Mouse (Mus musculus) brain, adult 2 months (tissue): ENCODE measurements around the gene Ung.

ENCODE experiments used
- DNase-seq: peaks from one replicate; pipeline ENCODE4 v3.0.0; 2011; ENCODE audit warnings: low read depth, low spot score

Ung gene

DNA sequence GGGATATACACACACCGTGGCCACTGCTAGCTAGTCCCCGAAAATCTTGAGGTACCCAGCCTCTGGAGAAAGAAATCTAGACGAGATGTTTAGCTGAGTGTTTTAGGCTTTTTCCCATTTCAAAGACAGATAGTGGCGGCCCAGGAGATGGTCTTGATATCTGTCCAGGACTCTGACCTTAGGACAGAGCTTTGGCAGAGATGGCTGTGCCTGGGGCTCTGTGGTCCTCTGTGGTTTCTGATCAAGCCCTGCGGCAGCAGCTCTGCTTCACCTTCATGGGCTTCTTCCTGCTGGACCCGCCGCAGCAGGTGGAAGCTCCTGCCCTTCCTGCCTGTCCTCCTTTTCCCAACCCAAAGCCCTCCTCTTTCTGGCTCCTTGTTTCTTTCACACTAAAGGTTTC lies 40.2 kb downstream of the Ung start:
- no peak for DNase-seq

DNA sequence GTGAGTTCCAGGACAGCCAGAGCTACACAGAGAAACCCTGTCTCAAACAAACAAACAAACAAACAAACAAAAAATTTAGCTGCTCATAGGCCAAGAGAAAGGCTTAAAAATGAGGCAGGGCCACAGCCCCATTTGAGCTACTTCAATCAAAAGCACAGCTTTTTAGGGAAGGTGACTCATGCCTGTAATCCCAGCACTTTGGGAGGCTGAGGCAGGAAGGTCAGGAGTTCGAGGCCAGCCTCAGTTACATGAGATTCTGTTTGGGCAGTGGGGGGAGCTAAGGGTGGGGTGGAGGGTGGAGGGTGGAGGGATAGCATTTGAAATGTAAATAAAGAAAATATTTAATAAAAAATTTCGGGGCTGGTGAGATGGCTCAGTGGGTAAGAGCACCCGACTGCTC lies 42.8 kb downstream of the Ung start:
- peak; percentile 27 for DNase-seq

DNA sequence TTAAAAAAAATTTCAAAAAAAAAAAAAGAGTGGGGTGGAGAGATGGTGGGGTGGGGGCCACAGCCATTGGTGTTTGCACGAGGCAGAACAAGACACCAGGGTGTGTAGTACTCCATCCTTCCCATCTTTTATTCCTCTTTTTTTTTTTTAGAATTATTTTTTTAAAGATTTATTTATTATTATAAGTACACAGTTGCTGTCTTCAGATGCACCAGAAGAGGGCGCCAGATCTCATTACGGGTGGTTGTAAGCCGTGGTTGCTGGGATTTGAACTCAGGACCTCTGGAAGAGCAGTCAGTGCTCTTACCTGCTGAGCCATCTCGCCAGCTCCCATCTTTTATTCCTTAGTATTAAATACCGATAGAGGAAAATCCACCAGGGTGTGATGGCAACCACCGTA lies 43.3 kb downstream of the Ung start:
- no peak for DNase-seq

DNA sequence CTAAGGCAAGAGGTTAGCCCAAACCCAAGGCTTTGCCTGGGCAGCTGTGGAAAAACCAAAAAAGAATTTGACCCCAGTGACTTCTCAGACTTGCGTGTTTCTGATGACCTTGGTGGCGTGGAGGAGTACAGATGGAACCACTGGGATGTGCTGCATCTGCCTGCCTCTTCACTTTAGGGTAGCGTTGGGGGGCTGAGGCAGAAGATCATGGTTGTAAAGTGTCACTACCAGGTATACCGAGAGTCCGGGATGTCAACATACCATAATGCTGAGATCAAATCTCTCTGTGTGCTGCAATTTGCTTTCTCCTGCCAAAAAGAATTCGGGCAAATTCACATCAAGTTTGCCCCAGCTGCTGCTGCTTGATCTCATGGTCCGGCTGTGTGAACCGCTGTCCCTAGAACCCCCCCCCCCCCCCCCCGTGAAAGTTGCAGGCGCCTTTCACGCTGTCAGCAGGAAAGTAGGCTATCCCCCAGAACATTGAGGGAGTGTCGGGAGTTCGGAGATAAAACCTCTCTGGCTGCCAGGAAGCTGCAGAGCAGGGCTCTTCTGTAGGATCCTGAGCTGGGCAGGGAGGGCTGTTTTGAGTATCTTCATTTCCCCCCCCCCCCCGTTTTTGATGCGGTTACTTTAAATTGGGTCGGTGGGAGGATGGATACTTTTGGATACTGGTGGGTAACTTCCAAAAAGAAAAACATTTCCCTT lies 43.8 kb downstream of the Ung start:
- DNase-seq = no peak

DNA sequence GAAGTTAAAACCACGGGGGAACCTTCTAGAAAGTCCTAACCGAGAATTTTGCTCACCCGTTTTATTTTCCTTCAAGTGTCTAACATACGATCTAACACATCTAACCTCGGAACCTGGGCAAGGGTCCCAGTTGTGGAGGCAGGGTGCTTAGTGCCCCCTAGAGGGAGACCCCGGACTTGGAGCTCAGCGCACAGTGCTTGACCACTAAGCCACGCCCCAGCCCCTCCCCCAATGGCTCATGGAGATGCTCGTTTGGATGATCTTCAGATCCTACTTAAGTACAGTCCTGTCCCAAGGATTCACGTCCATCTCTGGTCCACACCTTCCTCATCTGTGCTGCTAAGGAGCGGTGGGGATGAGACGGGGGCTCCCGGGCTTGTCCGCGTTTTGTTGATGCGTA lies 44.5 kb downstream of the Ung start:
- DNase-seq = peak; percentile 16

DNA sequence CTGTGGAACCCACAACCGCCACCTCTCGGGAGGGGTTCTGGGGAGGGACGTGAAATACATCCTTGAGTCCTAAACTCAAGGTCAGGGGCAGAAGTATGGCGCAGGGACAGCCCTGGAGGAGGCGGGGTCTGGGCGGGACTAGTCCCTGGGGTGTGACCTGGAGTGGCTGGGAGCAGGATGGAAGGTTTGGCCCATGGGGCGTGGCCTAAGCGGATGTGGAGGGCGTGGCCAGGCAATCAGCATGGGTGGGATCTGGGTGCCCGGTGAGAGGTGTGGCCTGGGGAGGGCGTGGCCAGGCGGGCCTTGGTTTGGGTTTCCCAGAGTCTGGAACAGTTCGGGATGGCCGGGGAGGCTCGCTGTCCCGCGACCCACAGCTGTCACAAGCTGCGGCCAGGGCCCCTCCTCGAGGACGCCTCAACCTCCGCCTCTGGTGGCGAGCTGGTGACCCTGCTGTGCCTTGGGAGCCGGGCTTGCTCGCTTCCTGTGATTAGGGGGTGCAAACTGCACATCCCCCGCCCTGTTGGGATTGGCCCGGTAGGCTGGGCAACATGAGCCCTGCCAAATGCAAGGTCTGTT lies 45.5 kb downstream of the Ung start:
- peak; percentile 64 for DNase-seq

DNA sequence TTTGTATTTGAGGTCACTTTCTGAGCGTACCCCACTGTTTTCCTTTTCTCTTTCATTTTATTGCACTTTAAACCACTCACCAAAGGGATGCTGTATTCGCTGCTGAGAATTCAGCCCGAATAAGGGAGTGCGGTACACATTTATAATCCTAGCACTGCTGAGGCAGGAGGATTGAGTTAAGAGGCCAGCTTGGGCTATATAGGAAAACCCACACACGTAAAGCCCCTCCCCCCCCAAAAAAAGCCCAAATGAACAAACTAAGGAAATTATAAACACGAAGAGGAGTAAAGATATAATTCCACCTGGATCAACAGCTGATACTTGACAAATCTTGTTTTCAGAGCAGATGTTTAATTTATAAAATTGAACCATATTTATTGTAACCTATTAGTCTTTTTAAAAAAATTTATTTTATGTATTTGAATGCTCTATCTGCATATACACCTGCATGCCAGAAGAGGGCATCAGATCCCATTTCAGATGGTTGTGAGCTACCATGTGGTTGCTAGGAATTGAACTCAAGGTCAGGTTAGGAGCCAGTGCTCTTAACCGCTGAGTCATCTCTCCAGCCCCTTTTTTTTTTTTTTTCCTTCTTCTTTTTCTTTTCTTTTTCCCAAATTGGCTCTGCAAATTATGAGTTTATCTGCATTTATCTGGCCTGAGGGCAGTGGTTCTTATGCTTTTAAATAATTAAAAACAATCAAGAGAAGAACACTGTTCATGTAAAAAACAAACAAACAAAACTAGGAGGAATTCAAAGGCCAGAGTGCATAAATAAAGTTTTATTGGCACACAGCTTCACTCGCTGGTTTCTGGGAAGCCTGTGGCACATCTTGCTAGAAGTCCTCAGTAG lies 46.6 kb downstream of the Ung start:
- DNase-seq = no peak

DNA sequence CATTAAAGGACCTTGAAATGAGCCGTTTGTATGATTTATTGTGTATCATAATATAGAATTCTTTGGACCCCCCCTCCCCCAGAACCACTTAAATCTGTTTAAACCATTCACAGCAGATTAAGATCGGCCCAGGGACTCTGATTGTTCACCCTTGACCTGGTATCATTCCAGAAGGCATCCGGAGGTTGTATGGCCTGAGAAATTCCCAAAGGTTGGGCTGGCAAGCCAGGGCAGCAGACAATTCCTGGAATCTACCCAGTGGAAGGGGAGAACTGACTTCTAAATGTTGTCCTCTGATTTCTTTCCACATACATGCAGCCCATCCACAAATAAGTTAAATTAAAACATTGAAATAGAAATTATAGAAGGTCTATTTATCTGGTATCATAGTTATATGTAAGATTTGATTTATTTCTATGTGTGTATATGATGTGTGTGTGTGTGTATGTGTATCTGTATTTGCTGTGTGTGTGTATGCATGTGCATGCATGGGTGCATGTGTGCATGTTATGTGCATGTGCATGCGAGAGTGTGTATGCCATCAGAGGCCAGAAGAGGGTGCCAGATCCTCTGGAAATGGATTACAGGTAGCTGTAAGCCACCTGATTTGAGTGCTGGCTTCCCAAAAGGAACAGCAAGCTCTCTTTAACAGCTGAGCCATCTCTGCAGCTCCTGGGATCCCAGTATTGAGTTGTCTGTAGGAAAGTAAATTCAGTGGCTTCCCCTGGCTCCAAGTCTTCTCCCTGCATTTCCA lies 48.0 kb downstream of the Ung start:
- DNase-seq = no peak

DNA sequence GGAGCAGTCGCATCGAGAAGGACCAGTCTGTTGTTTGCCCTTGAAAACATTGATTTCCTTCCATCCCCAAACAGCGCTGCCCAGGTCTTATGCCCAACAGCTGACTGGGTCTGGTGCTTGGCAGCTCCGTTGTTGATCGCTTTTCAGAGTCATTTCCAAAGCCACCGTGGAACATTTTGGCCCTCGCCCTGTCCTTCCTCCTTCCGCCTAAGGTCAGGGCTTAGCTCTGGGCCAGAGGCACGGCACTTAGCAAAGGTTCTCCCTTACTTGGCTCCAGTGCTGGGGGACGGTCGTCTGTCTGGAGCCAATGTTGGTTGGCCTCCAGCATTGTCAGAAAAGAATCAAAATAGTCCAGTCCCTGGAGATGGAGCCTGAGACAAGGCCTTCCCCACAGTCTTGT lies 49.4 kb downstream of the Ung start:
- DNase-seq = peak; percentile 5

DNA sequence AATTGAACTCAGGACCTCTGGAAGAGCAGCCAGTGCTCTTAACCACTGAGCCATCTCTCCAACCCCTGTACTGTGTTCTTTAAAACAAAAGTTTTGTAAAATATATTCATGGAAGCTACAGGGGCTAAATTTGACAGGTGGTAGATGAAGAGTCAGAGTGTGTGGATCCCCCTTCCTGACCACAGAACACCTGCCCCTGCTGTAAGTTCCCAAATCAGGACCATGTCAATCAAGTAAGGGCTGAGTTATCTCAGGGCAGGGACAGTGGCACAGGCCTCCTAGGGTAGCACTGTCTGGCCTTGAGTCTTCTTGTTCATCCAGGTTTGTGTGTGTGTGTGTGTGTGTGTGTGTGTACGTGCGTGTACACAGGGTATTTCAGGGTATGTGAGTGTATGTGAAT lies 53.3 kb downstream of the Ung start:
- no peak for DNase-seq

DNA sequence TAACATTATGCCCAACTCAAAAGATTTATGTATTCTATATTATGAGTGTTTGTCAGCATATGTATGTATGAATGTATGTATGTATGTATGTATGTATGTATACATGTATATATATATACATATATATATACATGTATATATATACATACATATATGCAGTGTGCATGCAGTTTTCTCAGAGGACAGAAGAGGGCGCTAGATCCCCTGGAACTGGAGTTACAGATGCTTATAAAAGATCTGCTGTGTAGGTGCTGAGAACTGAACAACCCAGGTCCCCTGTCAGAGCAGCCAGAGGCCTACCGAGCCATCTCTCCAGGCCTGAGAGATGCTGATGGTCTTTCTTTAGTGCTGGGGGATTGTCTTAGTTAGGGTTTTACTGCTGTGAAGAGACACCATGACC lies 56.9 kb downstream of the Ung start:
- DNase-seq = no peak
